Mouse (Mus musculus) midbrain, postnatal 0 days (tissue): ENCODE measurements around the gene Scn1b. TPM values are rescaled to one million over a fixed set of nuclear protein-coding genes. Genes with fewer than 3 reads are reported as not detected.

ENCODE experiments used
- ATAC-seq: fragments of 200-750 bp; cut with Nextera tagmentation; 2 replicates; pipeline ENCODE4 v1.8.0; 2017; ENCODE audit warnings: moderate number of reproducible peaks, mild to moderate bottlenecking, moderate TSS enrichment, moderate library complexity; ENCODE audit not compliant: low FRiP score
- DNase-seq: peaks from one replicate; pipeline ENCODE4 v3.0.0-alpha.2; 2015; ENCODE audit warnings: low spot score
- H3K27ac ChIP-seq: fragments of 300-500 bp; sonication (generic); 2 replicates; pipeline ENCODE4 v1.5.1; 2014; ENCODE audit warnings: low read depth, mild to moderate bottlenecking, low read length, mixed read lengths
- H3K27me3 ChIP-seq: fragments of 300-500 bp; sonication (generic); 2 replicates; pipeline ENCODE4 v1.6.1; 2014; ENCODE audit warnings: low read length, control low read depth, mixed read lengths; ENCODE audit not compliant: insufficient read depth
- H3K36me3 ChIP-seq: fragments of 300-500 bp; sonication (generic); 2 replicates; pipeline ENCODE4 v1.6.1; 2014; ENCODE audit warnings: low read length, control low read depth, mixed read lengths; ENCODE audit not compliant: insufficient read depth
- H3K4me1 ChIP-seq: fragments of 300-500 bp; sonication (generic); 2 replicates; pipeline ENCODE4 v1.6.1; 2014; ENCODE audit warnings: mild to moderate bottlenecking, control low read depth, antibody characterized with exemption, low read length, mixed read lengths; ENCODE audit not compliant: insufficient read depth
- H3K4me2 ChIP-seq: fragments of 300-500 bp; sonication (generic); 2 replicates; pipeline ENCODE4 v1.6.1; 2014; ENCODE audit warnings: low read depth, mild to moderate bottlenecking, low read length, mixed read lengths; ENCODE audit not compliant: poor library complexity, severe bottlenecking
- H3K4me3 ChIP-seq: fragments of 300-500 bp; sonication (generic); 2 replicates; pipeline ENCODE4 v1.5.1; 2014; ENCODE audit warnings: low read depth, mild to moderate bottlenecking, low read length, moderate library complexity
- H3K9ac ChIP-seq: fragments of 300-500 bp; sonication (generic); replicated peaks from 2 replicates; pipeline ENCODE4 v1.6.1; 2014; ENCODE audit warnings: mild to moderate bottlenecking, low read length, moderate library complexity, mixed read lengths; ENCODE audit not compliant: poor library complexity, severe bottlenecking
- H3K9me3 ChIP-seq: fragments of 300-500 bp; sonication (generic); 2 replicates; pipeline ENCODE4 v1.6.1; 2016; ENCODE audit warnings: low read length, control low read depth
- CTCF ChIP-seq: IDR thresholded peaks from 2 replicates; pipeline ENCODE4 v1.5.1; 2016; ENCODE audit warnings: antibody characterized with exemption, mild to moderate bottlenecking
- WGBS: fragments of 180-500 bp; shearing (Covaris S2); extraction: QIAGEN DNeasy Blood & Tissue Kit; methylation state at CpG from one replicate; pipeline ENCODE4 v1.1.7; 2014; 5-methylcytosine and 5-hydroxymethylcytosine counted together
- polyA plus RNA-seq: library from polyadenylated mRNA; unstranded; fragments of >200 nt; fragmentation: Nextera tagmentation; extraction: Ambion mirVana; gene quantifications from 2 replicates; pipeline ENCODE4 v1.2.1, GENCODE M21; 2015
- total RNA-seq: library from RNA; depleted of rRNA; stranded (reverse); fragments of >200 nt; gene quantifications from 2 replicates; pipeline ENCODE4 v1.2.3, GENCODE M21; 2014

Scn1b gene
- total and polyA plus RNA-seq, 2 experiments from 2014 or later: 32.3 to 57.5 TPM

- Histone ChIP-seq H3K4me1 (peaks cover 3% of the 10 kb centered on the region; the same call in 1 of the 2 replicates), H3K4me3 (no peak overlapping the region), H3K4me2 (no peak overlapping the region), H3K27ac (no peak overlapping the region), H3K36me3 (peaks cover 80% of the 10 kb centered on the region), H3K9ac (no peak overlapping the region), H3K27me3 (no peaks in the 10 kb centered on the region), H3K9me3 (no peaks in the 10 kb centered on the region)
- DNase-seq (no peak), ATAC-seq (no peak)
- TF ChIP-seq CTCF: no peak
- 95% methylated on average over 4 of the region's 4 CpGs for WGBS
These were observed 5.1 kb upstream of the Scn1b start for GRCm38 (mm10) chr7:31131866-31132265.

- no peak overlapping the region for H3K9ac ChIP-seq
- DNase-seq: peak; percentile 77
- peaks cover 5% of the 10 kb centered on the region for H3K27me3 ChIP-seq
- no peak for ATAC-seq
- H3K4me3 ChIP-seq: no peak overlapping the region
- WGBS: 43% methylated on average over 4 of the region's 4 CpGs
- H3K4me2 ChIP-seq: no peak overlapping the region
- no peak overlapping the region for H3K27ac ChIP-seq
- H3K4me1 ChIP-seq: peaks cover 3% of the 10 kb centered on the region; the same call in 1 of the 2 replicates
- peak; percentile 91 for TF ChIP-seq CTCF
- H3K9me3 ChIP-seq: no peaks in the 10 kb centered on the region
- H3K36me3 ChIP-seq: peaks cover 69% of the 10 kb centered on the region
These were observed 4.0 kb upstream of the Scn1b start for GRCm38 (mm10) chr7:31130841-31131240.

GRCm38 (mm10) chr7:31130197-31130596 lies 3.4 kb upstream of the Scn1b start:
- H3K4me3 ChIP-seq: no peak overlapping the region
- H3K27me3 ChIP-seq: peaks cover 11% of the 10 kb centered on the region
- TF ChIP-seq CTCF: no peak
- DNase-seq: no peak
- WGBS: 96% methylated on average over 7 of the region's 7 CpGs
- no peak overlapping the region for H3K4me2 ChIP-seq
- ATAC-seq: no peak
- peaks cover 63% of the 10 kb centered on the region for H3K36me3 ChIP-seq
- no peaks in the 10 kb centered on the region for H3K9me3 ChIP-seq
- H3K9ac ChIP-seq: no peak overlapping the region
- H3K4me1 ChIP-seq: peaks cover 3% of the 10 kb centered on the region; the same call in 1 of the 2 replicates
- H3K27ac ChIP-seq: no peak overlapping the region

- no peak for TF ChIP-seq CTCF
- Histone ChIP-seq H3K27me3 (peaks cover 15% of the 10 kb centered on the region), H3K27ac (peak overlapping the region; percentile 70; the same call in 1 of the 2 replicates), H3K4me1 (peaks cover 3% of the 10 kb centered on the region; the same call in 1 of the 2 replicates), H3K4me3 (no peak overlapping the region), H3K4me2 (no peak overlapping the region), H3K36me3 (peaks cover 45% of the 10 kb centered on the region), H3K9me3 (no peaks in the 10 kb centered on the region), H3K9ac (no peak overlapping the region)
- DNase-seq (no peak), ATAC-seq (no peak)
- WGBS: 74% methylated on average over 9 of the region's 9 CpGs
These were observed 1.4 kb upstream of the Scn1b start for GRCm38 (mm10) chr7:31128157-31128705.

GRCm38 (mm10) chr7:31126211-31126751 lies 522 bp downstream of the Scn1b start:
- Histone ChIP-seq H3K27ac (peak overlapping the region; percentile 70), H3K4me1 (peaks cover 3% of the 10 kb centered on the region; the same call in 1 of the 2 replicates), H3K4me3 (peak overlapping the region; percentile 68), H3K9ac (peak overlapping the region; percentile 79), H3K4me2 (peak overlapping the region; percentile 92), H3K27me3 (peaks cover 15% of the 10 kb centered on the region), H3K36me3 (peaks cover 25% of the 10 kb centered on the region), H3K9me3 (no peaks in the 10 kb centered on the region)
- ATAC-seq (0 out of 2 replicates have a peak, but pooled peaks have one; percentile 9), DNase-seq (no peak)
- WGBS: under 1% methylated on average over 45 of the region's 53 CpGs
- no peak for TF ChIP-seq CTCF

GRCm38 (mm10) chr7:31125116-31125515 lies 1.7 kb downstream of the Scn1b start:
- Histone ChIP-seq H3K9ac (no peak overlapping the region), H3K4me1 (peaks cover 3% of the 10 kb centered on the region; the same call in 1 of the 2 replicates), H3K27me3 (peaks cover 15% of the 10 kb centered on the region), H3K9me3 (no peaks in the 10 kb centered on the region), H3K4me2 (no peak overlapping the region; the same call in 1 of the 2 replicates), H3K36me3 (peaks cover 18% of the 10 kb centered on the region), H3K27ac (no peak overlapping the region), H3K4me3 (no peak overlapping the region)
- no peak for DNase-seq
- 85% methylated on average over 13 of the region's 13 CpGs for WGBS
- no peak for TF ChIP-seq CTCF
- no peak for ATAC-seq
